Mouse (Mus musculus): ENCODE data around the gene Gabrr1. TPM values are rescaled to one million over a fixed set of nuclear protein-coding genes. Genes with fewer than 3 reads are reported as not detected.

The Gabrr1 gene
- polyA plus RNA-seq, 1 experiment: 0.65 TPM

- TF ChIP-seq POLR2A (IDR thresholded peaks at IDR 0.05; ENCODE audit: borderline replicate concordance, control insufficient read depth, low read depth, low read length) (no peak), CTCF (IDR thresholded peaks at IDR 0.05; ENCODE audit: control insufficient read depth, insufficient read depth, low read length) (no peak)
- Histone ChIP-seq H3K4me3 (replicated peaks; ENCODE audit: control insufficient read depth, low read depth, low read length) (no peak overlapping the region), H3K4me1 (ENCODE audit: control insufficient read depth, insufficient read depth, low read length) (no peaks in the 10 kb centered on the region), H3K27ac (ENCODE audit: control insufficient read depth, insufficient read depth, low read depth, low read length, poor library complexity) (no peak overlapping the region)
- WGBS: 71% methylated on average over 10 of the region's 10 CpGs
Measured at GRCm38 (mm10) chr4:33125409-33126084, 6.8 kb upstream of the Gabrr1 start.

GRCm38 (mm10) chr4:33146679-33147291, 14.5 kb downstream of the Gabrr1 start:
- TF ChIP-seq POLR2A (IDR thresholded peaks at IDR 0.05; ENCODE audit: borderline replicate concordance, control insufficient read depth, low read depth, low read length): no peak
- TF ChIP-seq CTCF (IDR thresholded peaks at IDR 0.05; ENCODE audit: control insufficient read depth, insufficient read depth, low read length): no peak
- Histone ChIP-seq H3K4me1 (ENCODE audit: control insufficient read depth, insufficient read depth, low read length) (no peaks in the 10 kb centered on the region), H3K27ac (ENCODE audit: control insufficient read depth, insufficient read depth, low read depth, low read length, poor library complexity) (no peak overlapping the region), H3K4me3 (replicated peaks; ENCODE audit: control insufficient read depth, low read depth, low read length) (no peak overlapping the region)
- WGBS: 27% methylated on average over 20 of the region's 20 CpGs

GRCm38 (mm10) chr4:33147825-33148224, 15.5 kb downstream of the Gabrr1 start:
- no peak for TF ChIP-seq CTCF (IDR thresholded peaks at IDR 0.05; ENCODE audit: control insufficient read depth, insufficient read depth, low read length)
- Histone ChIP-seq H3K27ac (ENCODE audit: control insufficient read depth, insufficient read depth, low read depth, low read length, poor library complexity) (no peak overlapping the region), H3K4me3 (replicated peaks; ENCODE audit: control insufficient read depth, low read depth, low read length) (no peak overlapping the region), H3K4me1 (ENCODE audit: control insufficient read depth, insufficient read depth, low read length) (no peaks in the 10 kb centered on the region)
- WGBS: 9% methylated on average over 2 of the region's 2 CpGs

GRCm38 (mm10) chr4:33149150-33149549, 16.8 kb downstream of the Gabrr1 start:
- no peak overlapping the region for H3K4me3 ChIP-seq (replicated peaks; ENCODE audit: control insufficient read depth, low read depth, low read length)
- no peak overlapping the region for H3K27ac ChIP-seq (ENCODE audit: control insufficient read depth, insufficient read depth, low read depth, low read length, poor library complexity)
- H3K4me1 ChIP-seq (ENCODE audit: control insufficient read depth, insufficient read depth, low read length): no peaks in the 10 kb centered on the region
- 82% methylated on average over 7 of the region's 7 CpGs for WGBS
- TF ChIP-seq CTCF (IDR thresholded peaks at IDR 0.05; ENCODE audit: control insufficient read depth, insufficient read depth, low read length) (no peak), POLR2A (IDR thresholded peaks at IDR 0.05; ENCODE audit: borderline replicate concordance, control insufficient read depth, low read depth, low read length) (no peak)

GRCm38 (mm10) chr4:33152087-33153038, 20.0 kb downstream of the Gabrr1 start:
- WGBS: 86% methylated on average over 26 of the region's 26 CpGs
- Histone ChIP-seq H3K4me1 (ENCODE audit: control insufficient read depth, insufficient read depth, low read length) (no peaks in the 10 kb centered on the region), H3K27ac (ENCODE audit: control insufficient read depth, insufficient read depth, low read depth, low read length, poor library complexity) (no peak overlapping the region), H3K4me3 (replicated peaks; ENCODE audit: control insufficient read depth, low read depth, low read length) (no peak overlapping the region)
- TF ChIP-seq POLR2A (IDR thresholded peaks at IDR 0.05; ENCODE audit: borderline replicate concordance, control insufficient read depth, low read depth, low read length) (no peak), CTCF (IDR thresholded peaks at IDR 0.05; ENCODE audit: control insufficient read depth, insufficient read depth, low read length) (no peak)

GRCm38 (mm10) chr4:33183477-33183876, 51.2 kb downstream of the Gabrr1 start:
- TF ChIP-seq POLR2A (IDR thresholded peaks at IDR 0.05; ENCODE audit: borderline replicate concordance, control insufficient read depth, low read depth, low read length) (no peak), CTCF (IDR thresholded peaks at IDR 0.05; ENCODE audit: control insufficient read depth, insufficient read depth, low read length) (no peak)
- WGBS: 86% methylated on average over 5 of the region's 5 CpGs
- H3K27ac ChIP-seq (ENCODE audit: control insufficient read depth, insufficient read depth, low read depth, low read length, poor library complexity): no peak overlapping the region
- H3K4me1 ChIP-seq (ENCODE audit: control insufficient read depth, insufficient read depth, low read length): no peaks in the 10 kb centered on the region
- H3K4me3 ChIP-seq (replicated peaks; ENCODE audit: control insufficient read depth, low read depth, low read length): no peak overlapping the region

GRCm38 (mm10) chr4:33188164-33188563, 55.8 kb downstream of the Gabrr1 start:
- no peak for TF ChIP-seq CTCF (IDR thresholded peaks at IDR 0.05; ENCODE audit: control insufficient read depth, insufficient read depth, low read length)
- no peak for TF ChIP-seq POLR2A (IDR thresholded peaks at IDR 0.05; ENCODE audit: borderline replicate concordance, control insufficient read depth, low read depth, low read length)
- H3K27ac ChIP-seq (ENCODE audit: control insufficient read depth, insufficient read depth, low read depth, low read length, poor library complexity): no peak overlapping the region

More at GRCm38 (mm10) chr4:33188164-33188563, 55.8 kb downstream of the Gabrr1 start:
- H3K4me3 ChIP-seq (replicated peaks; ENCODE audit: control insufficient read depth, low read depth, low read length): no peak overlapping the region
- 26% methylated on average over 9 of the region's 9 CpGs for WGBS
- H3K4me1 ChIP-seq (ENCODE audit: control insufficient read depth, insufficient read depth, low read length): no peaks in the 10 kb centered on the region

All from bone marrow, adult 2 months (tissue).